Mouse (Mus musculus): ENCODE data around the gene 1810010D01Rik.

The 1810010D01Rik gene

GRCm38 (mm10) chr7:145208006-145208405 is at the start of gene 1810010D01Rik:
Gene 1810010D01Rik (minus strand): TSS chr7:145208119.
- no peak for DNase-seq

- no peak for DNase-seq
These were observed 48.2 kb upstream of the 1810010D01Rik start for GRCm38 (mm10) chr7:145256092-145256491.

- DNase-seq = no peak
These were observed 46.2 kb upstream of the 1810010D01Rik start for GRCm38 (mm10) chr7:145253986-145254630.

DNA sequence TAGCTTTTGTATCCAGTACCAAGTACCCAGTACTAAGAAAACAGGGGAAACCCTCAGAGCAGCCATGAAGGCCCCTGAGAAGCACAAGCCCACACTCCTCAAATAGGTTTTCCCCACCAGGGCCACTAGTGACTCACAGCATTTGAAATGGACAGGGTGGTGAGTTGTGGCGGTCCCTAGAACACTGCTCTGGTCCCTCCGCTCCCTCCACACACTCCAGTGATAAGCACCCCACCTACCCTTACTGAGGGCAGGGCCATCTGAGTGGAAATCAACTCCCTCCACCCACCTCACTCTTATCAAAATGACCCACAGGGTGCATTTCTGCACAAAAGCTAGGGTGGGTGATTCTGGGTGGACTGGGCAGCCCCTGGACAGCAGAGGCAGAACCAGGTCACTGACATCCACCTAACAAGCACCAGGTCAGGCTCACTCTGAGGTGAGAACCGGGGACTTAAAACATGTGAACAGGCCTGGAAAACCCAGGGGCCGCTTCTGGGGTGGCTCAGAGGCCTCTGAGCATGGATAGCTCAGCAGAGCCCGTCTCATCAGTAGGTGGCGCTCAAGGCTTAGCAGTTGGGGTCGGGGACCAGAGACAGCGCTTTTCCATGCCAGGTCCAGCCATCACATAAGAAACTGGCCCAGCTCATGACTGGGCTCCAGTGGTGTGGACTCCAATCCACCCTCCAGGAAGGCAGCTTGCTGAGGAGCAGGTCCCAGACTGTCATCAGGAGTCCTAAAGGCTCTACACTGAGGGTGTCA is 45.0 kb upstream of the 1810010D01Rik start:
- peak; percentile 93 for DNase-seq

- DNase-seq = no peak
These were observed 42.3 kb upstream of the 1810010D01Rik start for GRCm38 (mm10) chr7:145250225-145250624.

DNA sequence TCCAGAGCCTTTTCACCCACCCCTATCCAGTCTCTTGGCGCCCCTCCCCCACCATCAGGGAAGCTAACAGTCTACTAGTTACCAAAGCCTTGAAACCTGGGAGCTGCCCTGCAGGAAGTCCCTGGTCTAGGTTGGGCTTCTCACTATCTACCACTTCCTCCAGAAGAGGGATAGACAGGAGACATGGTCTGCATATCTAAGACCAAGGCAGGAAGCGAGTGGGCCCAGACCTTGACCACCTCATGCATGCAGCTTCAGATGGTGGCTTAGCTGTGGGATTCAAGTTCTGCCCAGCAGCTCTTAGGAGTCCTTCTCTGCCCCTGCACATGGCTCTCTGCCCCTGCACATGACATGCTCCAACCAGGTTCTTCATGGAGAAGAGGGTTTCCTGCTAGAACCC is 41.0 kb upstream of the 1810010D01Rik start:
- DNase-seq = no peak

DNA sequence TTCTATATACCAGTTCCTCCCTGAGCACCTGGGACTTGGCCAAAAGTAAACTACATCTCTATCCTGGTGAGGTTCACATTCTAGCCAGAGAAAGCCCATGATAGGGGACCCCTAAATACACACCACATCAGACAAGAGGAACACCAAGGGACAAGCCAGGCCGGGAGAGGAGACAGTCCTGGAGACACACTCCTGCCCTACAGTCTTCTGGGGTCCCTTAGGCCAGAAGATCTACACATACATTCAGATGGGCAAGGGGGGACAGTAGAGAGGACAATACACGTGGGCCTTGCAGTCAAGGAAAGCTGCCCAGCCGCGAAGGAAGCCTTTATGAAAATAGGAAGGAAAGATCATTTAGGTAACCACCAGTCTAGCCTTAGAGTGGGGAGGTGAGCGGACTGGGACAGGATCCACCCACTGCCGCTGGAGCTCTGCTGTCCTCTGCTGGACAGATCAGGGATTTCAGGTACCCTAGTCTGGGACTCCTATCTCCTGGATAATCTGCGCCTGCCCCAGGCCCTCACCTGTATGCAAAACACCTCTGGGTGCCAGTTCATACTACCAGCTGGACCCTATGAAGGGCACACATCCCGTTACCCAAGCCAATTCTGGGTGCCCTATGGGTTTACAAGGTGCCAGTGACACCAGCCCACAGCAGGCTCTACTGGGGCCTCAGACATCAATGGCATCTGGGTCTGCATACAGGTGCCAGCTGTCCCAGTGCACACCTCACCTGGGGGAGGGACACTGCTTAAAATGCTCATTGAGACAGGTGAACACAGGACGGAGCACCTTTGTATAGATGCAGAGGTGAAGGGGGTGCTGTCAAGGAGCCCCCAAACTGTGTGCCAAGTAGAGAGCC is 35.2 kb upstream of the 1810010D01Rik start:
- DNase-seq = peak; percentile 92

DNA sequence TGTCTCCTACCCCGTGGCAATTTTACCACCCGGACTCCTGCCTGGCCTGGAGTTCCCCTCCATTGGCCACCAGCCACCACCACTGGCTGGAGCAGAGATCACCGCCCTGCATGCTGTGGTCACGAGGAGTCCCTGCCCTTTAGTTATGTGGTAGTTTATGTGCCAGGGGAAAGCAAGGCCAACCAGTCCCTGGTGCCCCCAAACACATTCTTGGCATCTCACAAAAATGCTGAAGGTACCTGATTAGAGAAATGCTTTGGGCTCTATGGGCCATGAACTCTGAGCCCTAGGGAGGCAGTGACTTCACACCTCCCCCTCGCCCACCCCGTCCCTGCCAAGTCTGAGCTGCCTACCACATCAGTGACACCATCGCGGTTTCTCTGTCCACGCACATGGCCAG is 34.1 kb upstream of the 1810010D01Rik start:
- peak; percentile 55 to 73 for DNase-seq

DNA sequence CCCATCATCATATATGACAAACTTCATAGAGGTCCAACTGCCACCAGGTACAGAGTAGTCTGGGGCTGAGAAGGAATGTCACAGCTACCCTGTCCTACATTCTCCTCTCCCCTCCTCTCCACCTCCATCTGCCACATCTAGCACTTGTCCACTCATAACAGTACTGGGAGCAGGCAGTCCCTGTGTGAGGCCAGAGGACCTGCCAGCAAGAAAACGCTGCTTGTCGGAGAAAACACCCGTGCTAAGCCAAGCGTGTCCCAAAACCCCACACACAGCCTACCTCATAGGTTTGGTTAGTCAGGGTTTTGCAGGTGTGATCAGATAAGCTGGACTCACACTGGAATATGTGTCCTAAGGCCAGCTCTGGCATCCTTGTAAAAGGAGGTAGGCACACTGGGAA is 33.0 kb upstream of the 1810010D01Rik start:
- no peak for DNase-seq

GRCm38 (mm10) chr7:145239736-145240505 is 32.0 kb upstream of the 1810010D01Rik start:
- DNase-seq = no peak

- DNase-seq = peak; percentile 35 to 47
These were observed 31.2 kb upstream of the 1810010D01Rik start for GRCm38 (mm10) chr7:145239145-145239544.

DNA sequence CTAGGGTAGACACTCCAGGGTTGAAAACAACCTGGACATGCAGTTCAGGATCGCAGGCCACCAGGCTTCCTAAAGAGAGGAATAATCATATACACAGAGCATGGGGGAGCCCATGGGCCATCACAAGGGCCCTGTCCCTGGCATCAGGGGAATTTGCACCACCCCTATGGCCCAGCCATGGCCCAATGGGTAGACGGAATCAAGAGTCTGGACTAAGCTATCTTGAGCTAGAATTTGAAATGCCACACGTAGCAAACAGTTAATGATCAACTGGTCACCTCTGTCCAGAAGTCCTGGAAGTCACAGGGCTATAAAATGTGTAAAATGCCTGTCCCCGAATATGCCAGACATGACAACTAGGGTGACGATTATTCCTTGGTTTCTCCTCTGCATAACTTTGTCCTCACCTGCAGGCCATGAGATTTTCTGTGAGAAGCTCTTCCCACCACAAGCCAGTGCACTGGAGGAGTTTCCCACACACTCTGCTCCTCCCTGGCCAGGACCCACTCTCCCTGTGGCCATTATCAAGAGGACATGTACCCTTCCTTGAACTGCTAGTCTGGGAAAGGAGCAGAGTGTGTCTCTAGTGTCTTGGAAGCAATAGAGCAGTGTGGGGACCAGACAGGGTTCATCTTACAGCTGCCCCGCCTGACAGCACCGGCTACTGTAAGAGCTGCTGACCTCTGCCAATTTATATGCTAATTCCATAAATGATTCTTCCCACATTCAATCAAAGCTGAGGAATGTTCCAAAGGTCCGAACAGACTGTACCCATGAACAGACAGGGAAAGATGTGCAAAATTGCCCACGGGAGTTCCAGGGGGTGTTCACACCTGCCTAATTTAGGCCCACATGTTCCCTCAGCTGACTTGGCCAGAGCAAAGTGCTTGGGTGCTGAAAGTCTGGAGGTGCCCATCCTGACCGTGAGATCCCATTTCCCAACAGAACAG is 27.2 kb upstream of the 1810010D01Rik start:
- DNase-seq = peak in 1 of 2 experiments; percentile 59

- DNase-seq = peak; percentile 71 to 86
These were observed 23.7 kb upstream of the 1810010D01Rik start for GRCm38 (mm10) chr7:145231659-145232058.

DNA sequence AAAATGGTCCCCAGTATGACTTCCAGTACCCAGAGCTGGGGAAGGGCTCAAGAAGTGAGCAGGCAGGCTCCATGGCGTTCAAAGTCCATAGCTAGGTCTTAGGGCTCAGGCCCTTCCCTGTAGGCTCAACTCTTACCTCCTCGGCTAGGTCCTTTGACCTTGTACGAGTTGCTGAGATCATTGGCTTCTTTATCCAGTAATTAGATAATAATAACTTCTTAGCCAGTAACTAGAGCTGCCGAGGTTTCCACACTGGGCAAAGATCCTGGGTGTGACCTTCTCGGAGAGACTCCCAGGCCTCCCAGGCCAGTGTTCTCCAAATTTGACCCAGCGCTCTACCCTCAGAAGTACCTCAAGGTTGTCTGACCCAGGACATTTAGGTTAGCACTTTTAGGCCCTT is 18.7 kb upstream of the 1810010D01Rik start:
- no peak for DNase-seq

- DNase-seq = peak in 1 of 2 experiments; percentile 40
These were observed 17.7 kb upstream of the 1810010D01Rik start for GRCm38 (mm10) chr7:145225626-145226025.

GRCm38 (mm10) chr7:145221841-145222689 is 14.1 kb upstream of the 1810010D01Rik start:
- peak; percentile 65 to 82 for DNase-seq

GRCm38 (mm10) chr7:145221346-145221745 is 13.4 kb upstream of the 1810010D01Rik start:
- peak in 1 of 2 experiments; percentile 18 for DNase-seq

DNA sequence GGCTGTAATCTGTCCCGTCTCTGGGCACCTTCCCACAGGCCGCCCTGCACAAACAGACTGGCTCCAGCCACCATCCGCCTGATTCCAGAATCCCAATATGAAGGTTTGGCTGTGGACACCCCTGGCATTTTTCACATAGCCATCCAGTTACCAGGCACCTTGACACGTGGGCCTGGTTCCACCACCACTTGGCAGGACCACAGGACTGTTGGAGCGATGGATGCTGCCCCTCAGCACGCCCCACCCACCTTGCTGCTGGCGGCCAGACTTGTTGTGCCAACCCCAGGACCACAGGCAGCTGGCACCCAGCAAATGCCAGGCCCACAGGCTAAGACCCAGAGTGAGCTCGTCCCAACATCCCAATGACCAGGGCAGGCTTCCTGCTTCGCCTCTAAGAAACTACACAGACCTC is 11.5 kb upstream of the 1810010D01Rik start:
- no peak for DNase-seq

- peak; percentile 64 to 75 for DNase-seq
These were observed 8.7 kb upstream of the 1810010D01Rik start for GRCm38 (mm10) chr7:145216591-145216990.

DNA sequence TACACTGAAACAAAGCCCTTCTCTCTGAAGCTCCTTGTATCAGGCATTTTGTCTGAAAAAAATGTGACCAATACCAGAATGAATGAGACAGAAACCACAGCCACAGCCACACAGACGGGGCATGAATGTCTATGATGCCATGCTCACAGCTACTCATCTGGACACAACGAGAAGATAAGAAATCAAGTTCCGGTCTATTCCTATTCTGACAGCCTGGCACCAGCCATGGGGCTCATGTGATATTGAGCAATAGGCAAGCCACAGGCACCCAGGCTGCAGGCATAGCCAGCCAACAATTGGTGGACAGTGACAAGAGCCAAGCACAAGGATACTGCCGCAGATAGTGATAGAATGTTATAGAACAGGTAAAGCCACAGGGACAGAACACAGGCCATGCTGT is 7.6 kb upstream of the 1810010D01Rik start:
- DNase-seq = no peak
